Mouse (Mus musculus): Measurements from ENCODE around the gene Spock1. TPM values are rescaled to one million over a fixed set of nuclear protein-coding genes. Genes with fewer than 3 reads are reported as not detected.

Spock1 gene
- total RNA-seq, 2 experiments from 2014 or later = 0.43 to 0.67 TPM

DNA sequence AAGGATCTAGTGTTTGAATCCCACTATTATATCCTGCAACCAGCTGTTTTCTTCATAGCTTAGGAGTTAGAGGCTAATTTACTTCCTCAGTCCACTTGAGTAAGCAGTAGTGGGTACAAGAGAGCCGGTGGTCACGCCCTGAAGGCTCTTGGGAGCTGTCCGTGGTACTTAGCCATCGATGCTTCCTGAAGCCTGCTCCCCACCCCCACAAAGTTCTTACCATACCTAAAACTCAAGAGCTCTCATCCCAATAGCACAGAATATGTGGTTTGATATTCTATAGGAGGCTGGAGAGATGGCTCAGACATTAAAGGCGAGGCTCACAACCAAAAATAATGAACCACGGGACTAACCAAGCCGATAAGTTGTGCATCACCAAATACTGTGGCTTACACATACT lies 40.5 kb downstream of the Spock1 start:
- intact Hi-C loops (cut with DNase I) = no loop called here
- DNase-seq = peak; percentile 20 to 40

DNA sequence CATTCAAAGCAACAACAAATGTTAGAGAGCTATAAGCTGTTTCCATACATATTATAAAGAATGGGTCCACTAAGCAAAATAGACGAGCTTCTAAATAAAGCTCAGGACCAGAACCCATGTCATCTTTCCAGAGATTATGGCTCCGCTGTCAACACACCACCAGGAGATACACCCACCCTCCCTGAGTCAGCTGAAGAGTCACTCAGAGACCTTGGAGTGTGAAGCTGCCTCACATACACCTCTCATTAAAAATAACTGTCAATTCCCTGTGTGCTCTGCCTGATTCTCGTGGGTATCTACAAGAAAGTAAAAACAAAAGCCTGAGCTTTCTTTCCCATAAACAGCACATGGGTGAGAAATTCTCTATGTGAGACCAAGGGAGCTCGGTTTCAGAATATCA lies 43.1 kb downstream of the Spock1 start:
- intact Hi-C loops (cut with DNase I) = no loop called here
- no peak for DNase-seq

DNA sequence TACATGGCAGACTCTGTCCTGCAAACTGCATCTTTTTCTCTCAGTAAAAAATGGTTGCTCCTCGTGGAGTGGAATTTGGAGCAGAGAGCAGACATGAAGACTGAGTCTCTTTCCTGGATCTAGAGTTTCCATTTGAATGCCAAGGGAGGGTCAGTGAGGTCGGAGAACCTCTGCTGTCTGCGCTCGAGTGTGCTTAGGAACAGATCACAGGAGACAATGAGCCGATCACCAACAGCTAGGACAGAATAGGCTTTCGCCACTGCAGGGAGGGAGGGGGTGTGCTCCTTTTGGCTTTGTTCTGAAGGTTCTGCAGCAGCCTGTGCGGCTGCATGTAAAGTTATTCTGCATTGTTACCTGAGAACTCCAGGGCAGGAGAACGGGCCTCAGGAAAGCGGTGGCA lies 49.6 kb downstream of the Spock1 start:
- DNase-seq = no peak
- intact Hi-C loops (cut with DNase I) = no loop called here

DNA sequence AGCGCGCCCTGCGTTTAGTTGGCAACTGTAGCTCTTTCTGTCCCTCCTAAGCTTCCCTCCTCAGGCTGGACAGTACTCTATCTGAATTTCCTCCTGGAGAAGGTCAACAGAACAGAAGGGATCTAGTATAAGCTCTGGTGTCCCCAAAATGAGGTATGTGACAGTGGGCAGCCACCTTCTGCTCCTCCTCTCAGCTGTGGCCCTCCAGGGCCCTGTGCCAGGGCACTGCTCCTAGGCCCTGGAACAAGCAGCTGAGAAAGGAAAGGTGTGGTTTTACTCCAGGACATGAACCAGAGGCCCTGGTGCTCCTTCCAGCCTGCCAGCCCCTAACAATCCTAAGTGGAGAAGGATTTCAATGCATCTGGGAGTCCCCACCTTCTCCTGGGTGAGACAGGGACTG lies 51.1 kb downstream of the Spock1 start:
- no peak for DNase-seq
- intact Hi-C loops (cut with DNase I) = no loop called here

DNA sequence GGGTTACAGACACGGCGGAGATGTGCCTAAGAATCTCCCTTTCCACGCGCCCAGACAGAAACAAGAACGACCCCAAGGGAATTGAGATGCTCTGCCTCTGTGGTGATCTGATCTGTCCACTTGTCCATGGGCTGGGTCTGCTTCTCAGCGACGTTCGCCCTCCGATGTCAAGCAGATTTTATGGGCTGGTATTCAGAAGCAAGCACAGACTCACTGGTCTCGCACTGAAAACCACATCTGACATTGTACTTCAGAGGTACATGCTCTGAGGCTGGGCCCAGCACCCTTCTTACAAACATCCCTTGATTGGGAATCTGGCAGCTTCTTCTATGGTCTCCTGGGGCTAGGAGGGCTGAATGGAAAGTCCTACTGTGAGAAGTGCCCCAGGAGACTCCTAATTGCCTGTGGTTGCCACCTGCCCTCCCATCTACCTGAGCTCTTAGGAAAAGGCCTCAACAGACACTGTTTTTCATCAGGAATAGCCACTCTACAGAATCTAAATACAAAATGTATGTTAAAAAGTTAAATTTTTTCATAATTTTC lies 51.8 kb downstream of the Spock1 start:
- intact Hi-C loops (cut with DNase I) = no loop called here
- no peak for DNase-seq

DNA sequence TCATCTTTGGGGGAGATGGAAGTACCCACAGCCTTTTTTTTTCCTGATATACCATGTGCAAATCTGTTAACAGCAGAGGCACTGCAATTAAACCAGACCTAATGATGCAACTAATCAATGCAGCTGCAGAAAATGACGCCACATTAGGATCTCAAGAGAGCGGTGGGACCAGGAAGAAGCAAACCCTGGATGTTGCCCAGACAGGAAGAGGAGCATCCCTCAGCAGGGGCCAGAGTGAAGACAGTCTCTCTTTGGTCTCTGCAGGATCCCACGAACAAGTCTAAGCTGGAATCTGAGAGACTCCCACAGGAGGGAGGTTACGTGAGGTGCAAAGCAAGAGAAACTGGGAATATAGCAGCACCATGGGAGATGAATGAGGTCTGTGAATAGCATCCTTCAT lies 52.4 kb downstream of the Spock1 start:
- no peak for DNase-seq

DNA sequence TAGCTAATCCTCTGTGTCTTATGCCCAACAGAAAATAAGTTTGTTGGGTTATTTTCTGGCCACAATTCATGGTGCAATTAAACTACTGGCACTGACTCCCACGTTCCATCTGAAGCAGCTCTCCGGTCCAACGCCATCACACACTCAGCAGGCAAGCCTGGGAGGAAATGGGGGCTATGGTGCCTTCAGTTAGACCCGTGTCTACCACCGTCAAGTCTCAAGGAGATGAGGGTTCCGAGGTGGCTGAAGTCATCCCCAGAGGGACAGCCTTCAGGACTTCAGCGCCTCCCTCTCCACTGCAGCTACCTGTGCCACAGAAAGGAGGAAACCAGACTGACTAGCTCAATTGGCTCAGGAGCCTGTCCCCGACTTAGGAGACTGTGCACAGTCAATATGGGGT lies 53.7 kb downstream of the Spock1 start:
- no peak for DNase-seq
- intact Hi-C loops (cut with DNase I) = no loop called here

More for the DNA sequence above, 52.4 kb downstream of the Spock1 start:
- intact Hi-C loops (cut with DNase I) = no loop called here

DNA sequence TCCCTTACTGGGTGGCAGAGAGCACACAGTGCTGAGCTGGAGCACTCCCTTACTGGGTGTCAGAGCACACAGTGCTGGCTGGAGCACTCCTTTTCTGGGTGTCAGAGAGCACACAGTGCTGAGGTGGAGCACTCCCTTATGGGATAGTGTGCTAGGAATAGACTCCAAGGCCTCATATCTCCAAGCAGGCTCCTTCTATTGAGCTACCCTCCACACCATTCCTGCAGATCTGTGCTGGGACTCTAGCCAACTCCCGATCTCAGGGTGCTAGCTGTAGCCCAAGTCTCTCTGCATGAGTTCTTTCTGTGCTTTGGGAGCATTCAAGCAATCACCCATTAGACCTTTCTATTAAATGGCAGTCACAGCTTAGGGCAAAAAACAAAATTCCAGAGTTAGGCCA lies 54.5 kb downstream of the Spock1 start:
- intact Hi-C loops (cut with DNase I) = no loop called here
- DNase-seq = no peak

DNA sequence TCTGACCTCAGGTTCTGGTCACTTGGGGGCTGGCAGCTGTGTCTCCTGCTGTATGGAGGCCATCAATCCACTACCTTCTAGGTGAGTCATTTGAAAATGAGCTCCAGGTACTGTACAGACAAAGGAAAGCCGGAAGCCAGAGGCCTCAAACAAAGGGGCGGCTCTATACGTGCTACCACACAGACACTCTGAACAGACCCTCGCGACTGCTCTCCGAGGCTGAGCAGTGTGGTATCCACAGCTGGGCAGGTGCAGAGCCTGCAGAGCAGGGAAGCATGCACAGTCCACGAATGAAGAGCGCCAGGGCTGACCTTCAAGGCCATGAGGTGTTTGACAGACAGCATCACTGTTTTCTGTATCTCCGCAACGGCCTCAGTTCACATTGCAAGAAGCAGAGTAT lies 55.0 kb downstream of the Spock1 start:
- DNase-seq = no peak
- intact Hi-C loops (cut with DNase I) = no loop called here

DNA sequence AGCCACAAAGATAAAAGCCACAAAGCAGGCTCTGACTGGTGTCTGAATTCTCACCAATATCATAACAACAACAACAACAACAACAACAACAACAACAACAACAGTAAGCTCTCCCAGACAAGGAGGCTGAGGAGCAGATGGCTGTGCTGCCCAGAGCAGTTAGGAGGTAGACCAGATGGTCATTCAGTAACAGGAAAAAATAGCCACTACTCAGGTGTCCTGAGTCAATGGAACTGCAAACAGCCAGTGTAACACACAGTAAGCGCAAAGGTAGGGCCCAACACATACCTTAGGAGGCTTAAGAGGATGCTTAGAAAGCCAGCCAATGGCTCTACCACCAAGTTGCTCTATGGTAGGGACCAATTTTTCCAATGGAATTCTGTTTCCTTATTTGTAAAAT lies 59.2 kb downstream of the Spock1 start:
- intact Hi-C loops (cut with DNase I) = no loop called here
- no peak for DNase-seq

DNA sequence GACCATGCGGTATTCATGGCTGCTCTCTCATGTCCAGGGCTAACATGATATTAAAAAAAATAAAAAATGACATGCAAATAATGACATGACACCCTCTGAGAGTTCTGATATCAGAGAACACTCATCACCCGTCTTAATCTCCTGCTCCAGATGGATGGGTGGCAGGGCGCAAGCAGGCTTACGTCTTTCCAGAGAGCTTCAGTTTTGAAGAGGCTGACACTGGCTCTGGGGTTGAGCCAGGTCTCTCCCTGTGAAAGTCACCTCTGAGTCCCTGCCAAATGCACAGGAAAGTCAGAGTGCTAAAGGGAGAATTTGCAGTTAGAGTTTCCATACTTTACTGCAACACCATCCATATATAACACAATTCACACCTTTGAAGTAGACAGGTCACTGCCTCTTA lies 61.0 kb downstream of the Spock1 start:
- intact Hi-C loops (cut with DNase I) = no loop called here
- DNase-seq = peak; percentile 26 to 27

DNA sequence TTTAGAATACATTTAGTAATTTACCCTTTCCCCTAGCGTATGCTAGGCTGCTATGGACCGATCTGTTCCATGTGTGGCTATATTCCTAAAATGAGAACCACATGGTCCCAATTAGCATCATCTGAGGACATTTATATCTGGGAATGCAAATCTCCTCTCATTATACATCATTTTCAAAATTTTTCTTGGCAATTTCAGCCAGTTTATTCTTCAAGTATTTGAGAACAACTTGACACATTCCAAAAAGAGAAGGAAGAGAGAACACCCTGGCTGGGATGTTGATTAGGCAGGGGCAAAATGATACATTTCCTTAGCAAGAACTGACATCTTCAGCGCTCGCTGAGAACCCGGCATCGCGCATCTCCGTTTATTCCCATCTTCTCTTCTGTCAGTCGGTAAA lies 61.7 kb downstream of the Spock1 start:
- DNase-seq = no peak
- intact Hi-C loops (cut with DNase I) = no loop called here

DNA sequence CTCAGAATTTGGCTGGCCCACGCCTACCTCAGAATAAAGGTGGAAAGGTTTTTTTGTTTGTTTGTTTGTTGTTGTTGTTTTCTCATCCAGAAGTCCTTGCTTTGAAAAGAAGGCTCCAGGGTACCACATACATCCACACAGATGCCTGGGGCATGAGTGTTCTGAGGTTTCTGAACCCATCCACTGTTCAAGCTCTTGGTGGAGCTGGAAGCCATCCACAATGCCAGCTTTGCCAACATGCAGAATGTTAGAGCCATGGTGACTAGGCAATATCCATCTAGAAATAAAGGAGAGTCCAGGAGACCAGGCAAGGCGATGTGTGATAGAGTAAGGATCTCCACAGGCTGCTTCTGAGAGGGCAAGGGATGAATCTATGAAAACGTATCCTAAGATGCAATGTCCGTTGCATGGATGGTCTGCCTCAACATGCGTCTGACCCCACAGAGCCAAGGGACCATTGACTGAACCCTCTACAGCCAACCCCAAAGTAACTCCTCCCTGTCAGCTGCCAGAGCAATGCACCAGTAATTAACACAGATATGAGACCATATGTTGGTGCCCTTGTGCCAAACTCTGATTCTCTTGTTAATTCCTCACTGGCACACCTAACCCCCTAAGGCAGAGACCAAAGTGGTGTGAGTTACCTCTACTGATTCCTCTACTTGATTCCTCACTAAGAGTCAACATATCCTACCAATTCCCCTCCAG lies 66.8 kb downstream of the Spock1 start:
- DNase-seq = no peak
- intact Hi-C loops (cut with DNase I) = no loop called here

DNA sequence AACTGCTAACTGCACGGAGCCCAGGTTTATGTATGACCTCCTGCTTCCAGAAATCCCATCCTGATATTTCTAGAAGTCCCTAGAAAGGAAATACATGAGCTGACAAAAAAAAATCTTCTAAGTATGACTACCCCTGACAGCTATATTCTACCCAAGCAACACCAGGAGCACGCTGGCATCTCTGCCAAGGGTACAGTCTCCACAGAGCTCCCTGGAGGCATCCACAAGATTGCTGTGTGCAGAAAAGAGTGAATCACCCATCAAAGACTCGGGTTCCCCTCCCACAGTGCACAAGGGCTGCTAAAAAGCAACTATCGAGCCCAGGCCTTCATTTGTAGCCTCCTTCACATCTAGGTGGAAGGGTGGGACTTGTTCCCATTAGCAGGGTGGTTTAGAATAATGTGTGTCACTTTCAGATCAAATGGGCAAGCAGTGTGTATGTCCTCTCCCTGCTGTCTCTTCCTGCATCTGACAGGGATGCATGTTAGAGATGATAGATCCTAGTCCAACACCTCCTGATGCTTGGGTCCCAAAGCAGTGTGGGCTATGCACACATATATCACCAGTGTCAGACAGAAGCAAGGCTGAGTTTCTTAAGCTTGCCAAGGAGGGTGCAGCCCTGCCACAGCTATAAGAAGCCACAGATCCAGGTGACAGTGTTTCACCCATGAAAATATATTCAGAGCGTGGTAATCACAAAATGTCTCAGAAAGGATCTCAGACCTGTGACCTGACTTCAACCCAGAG lies 70.3 kb downstream of the Spock1 start:
- no peak for DNase-seq
- intact Hi-C loops (cut with DNase I) = no loop called here

DNA sequence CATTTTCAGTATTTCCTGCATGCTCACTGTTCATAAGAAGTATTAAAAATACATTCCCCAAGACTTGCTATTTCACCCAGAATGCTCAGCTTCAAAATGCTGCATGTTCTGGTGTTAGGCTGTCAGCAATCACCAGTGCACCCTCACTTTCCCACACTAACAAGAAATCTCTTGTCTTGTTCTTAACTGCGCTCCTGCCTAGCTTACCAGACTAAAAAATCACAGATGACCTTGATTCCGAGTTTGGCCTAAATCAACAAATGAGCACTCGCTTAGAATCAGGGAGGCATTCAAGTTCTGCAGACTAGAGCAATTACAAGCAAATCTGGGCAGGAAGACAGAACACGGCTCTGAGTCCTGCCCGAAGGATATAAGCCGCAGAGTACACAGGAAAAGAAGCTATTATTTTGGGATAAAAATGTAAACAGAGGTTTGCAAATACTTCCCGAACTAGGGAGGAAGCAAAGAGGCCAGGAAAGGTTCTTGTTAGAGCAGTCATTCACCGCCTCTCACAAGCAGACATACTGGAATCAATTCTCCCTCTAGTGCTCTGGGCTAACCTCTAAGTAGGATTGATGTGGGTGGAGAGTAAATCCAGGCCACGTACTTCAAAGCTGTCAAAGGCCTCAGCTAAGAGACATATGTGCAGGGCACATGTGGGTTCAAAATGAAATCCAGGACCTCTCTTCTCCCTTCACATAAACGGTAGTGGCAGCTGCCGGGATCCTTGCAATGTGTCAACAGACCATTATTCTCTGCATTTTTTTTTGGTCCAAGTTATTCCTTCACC lies 76.6 kb downstream of the Spock1 start:
- no peak for DNase-seq
- intact Hi-C loops (cut with DNase I) = no loop called here

DNA sequence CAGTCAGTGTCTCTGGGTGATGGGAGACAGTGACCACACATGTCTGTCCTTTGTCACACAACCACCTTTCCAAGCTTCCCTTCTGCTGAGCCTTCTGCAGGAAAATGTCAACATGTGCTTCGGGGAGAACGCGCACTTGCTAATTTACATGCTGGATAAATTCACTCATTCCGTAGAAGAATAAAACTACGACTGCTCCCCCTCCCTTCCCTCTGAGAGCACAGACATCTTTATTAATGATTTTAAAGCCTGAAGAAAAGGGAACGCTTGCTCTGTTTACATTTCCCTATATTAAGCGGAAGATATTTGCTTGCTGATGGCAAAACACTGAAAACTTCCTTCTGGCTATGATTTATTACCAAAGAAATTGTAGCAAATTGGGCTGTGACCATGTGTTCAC lies 77.2 kb downstream of the Spock1 start:
- no peak for DNase-seq
- intact Hi-C loops (cut with DNase I) = no loop called here

DNA sequence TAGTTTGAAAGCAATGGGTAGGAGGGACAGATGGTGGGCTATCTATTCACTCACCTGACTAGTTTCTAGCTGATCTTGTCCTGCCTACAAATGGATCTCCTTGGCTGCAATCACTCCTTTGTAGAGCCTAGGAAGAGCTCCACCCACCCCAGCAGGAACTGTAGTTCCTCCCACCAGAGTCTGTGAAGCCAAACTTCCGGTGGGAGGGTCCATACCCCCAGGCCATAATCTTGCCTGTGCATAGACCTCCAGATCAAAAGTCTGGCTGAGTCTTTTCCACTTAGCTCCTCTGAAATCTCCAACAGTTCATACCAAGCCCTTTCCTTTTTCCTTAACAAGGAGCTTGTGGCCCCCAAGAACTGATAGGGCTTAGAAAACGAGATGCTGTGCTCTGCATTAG lies 78.0 kb downstream of the Spock1 start:
- intact Hi-C loops (cut with DNase I) = no loop called here
- DNase-seq = no peak

DNA sequence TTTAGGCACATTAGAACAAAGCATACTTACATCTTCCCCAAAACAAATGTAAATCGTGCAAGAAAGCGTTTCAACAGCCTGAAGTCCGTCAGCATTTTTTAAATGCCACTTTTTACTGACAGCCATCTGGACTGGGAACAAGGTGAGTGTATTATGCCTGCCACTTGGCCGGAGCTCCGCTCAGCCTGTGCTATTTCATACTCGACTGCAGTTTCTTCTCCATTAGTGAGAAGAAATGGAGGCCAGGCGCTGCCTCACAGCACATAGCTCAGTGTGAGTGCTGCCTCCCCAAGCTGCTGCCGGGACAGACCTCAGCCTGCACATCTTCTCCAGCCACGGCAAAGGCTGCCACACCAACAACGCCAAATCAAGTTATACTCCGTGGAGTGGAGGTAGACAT lies 91.9 kb downstream of the Spock1 start:
- intact Hi-C loops (cut with DNase I) = no loop called here
- no peak for DNase-seq

DNA sequence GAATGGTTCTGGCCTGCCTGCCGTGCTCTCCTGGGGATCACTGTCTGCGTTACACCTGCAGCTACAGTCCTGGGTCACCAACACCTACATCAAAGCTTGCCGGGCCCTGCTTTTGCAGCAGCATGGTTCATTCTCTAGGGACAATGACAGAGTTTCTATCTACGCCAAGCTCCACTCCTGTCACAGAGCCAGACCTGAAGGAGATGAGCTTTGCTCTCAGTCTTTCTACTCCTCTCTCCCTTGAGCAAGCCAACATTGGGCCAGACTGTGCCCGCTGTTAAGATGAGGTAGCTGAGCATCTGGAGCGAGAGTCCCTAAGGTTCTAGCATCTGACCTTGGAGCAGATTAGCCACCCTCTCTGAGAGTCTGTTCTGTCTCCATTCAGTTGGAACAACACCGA lies 95.5 kb downstream of the Spock1 start:
- DNase-seq = no peak
- intact Hi-C loops (cut with DNase I) = no loop called here

DNA sequence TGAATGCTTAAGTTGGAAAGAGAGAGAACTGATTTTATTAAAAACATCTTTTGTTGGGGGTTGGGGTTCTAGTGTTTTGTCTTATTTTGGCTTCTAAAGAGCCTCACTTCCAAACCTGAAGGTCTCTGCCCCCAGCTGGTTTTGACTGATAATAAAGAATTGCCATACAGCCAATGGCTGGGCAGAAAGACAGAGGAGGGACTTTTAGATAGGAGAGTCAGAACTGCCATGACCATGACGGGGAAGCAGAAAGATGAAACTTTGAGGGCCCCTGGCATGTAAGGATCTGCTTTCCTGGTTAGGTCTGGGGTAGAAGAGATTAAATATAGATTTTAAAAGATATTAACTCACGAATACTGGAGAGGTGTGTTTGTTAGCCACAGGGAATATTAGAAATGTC lies 96.9 kb downstream of the Spock1 start:
- DNase-seq = no peak
- intact Hi-C loops (cut with DNase I) = no loop called here

DNA sequence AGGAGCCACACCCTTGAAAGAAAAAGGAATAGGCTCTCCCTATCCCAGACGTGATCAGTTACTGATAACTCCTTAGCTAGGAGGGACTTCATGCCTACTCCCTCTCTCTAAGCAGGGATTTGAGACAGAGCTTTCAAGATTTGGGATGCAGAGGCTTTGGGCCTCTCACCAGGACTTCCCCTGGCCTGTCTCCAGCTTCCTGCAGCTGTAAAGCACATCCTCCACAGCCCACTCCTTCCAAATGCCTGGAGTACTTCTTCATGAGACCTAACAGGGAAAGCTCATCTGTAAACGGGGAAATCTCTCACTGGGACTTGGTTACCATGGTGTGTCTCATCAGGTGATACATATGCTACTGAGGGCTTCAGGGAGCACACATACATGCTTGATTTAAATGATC lies 97.3 kb downstream of the Spock1 start:
- DNase-seq = peak in 1 of 2 experiments; percentile 6
- intact Hi-C loops (cut with DNase I) = no loop called here

DNA sequence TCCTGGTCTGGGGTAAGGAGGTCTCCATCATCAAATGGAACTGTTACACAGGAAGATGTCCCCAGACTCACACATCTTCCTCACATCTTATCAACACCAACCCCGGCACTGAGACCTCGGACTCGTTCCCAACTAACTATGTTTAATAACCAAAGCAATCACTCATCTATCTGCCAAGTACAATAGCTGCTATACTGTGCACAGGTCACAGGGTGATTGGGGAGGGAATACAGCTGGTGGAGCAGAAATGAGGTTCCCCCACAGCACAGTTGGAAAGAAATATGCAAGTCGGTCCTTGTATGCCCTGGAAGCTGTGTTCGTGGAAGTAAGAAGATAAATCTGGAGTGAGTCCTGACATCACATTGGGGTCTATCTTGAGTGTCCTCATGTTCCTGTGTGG lies 98.0 kb downstream of the Spock1 start:
- DNase-seq = no peak
- intact Hi-C loops (cut with DNase I) = no loop called here
